Mouse (Mus musculus) left cerebral cortex, postnatal 36 days (tissue): ENCODE results near the gene Gigyf2. TPM values are rescaled to one million over a fixed set of nuclear protein-coding genes. Genes with fewer than 3 reads are reported as not detected.

Experiments used
- DNase-seq, 2 experiments: peaks; one replicate each; pipeline ENCODE4 v3.0.0; 2021 to 2022; ENCODE audit warnings: low spot score in 2 of 2, mixed read lengths in 1 of 2
- intact Hi-C: fragments of 180-260 bp; cut with DNase I; formaldehyde crosslinking; loops from one replicate; pipeline ENCODE4 v1.15.1; 2025
- total RNA-seq, 2 experiments: library from RNA; stranded (reverse); gene quantifications; 2 replicates each; pipeline ENCODE4 v1.2.3; 2021

The Gigyf2 gene
- total RNA-seq, 2 experiments from 2014 or later, result 106 to 121 TPM

GRCm38 (mm10) chr1:87315431-87315830 is 11.4 kb upstream of the Gigyf2 start:
- no peak for DNase-seq
- intact Hi-C loops, result no loop called here

DNA sequence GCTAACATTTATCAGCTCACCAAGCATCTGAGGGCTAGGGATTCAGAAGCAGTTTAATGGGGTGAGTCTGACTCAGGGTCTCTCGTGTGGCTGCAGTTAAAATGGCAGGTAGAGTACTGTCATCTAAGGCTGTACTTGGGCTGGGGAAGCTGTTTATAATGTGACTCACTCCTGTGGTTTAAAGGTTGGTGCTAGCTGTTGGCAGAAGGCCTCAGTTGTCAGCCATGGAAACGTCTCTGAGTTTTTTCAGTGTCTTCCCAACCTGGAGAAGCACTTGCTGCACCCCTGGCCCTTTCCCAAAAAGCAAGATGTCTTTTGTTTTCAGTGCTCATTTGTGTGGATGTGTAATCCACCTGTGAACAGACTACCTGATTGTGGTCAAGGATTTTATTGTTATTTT is 10.9 kb upstream of the Gigyf2 start:
- intact Hi-C loops, result no loop called here
- DNase-seq, result no peak

- peak in 1 of 2 experiments; percentile 11 for DNase-seq
- intact Hi-C loops, result no loop called here
Observed at GRCm38 (mm10) chr1:87316672-87317071, 10.1 kb upstream of the Gigyf2 start.

DNA sequence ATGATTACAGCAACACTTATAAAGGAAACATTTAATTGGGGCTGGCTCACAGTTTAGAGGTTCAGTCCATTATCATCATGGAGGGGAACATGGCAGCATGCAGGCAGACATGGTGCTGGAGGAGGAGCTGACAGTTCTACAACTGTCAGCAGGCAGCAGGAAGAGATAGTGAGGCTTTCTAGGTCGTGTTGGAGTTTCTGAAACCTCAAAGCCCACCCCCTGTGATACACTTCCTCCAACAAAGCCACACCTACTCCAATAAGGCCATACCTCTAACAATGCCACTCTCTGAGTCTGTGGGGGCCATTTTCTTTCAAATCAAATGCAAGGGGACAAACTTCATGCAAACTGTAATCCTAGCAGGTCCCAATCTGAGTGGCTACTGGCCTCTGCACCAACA is 5.7 kb upstream of the Gigyf2 start:
- intact Hi-C loops, result no loop called here
- no peak for DNase-seq

DNA sequence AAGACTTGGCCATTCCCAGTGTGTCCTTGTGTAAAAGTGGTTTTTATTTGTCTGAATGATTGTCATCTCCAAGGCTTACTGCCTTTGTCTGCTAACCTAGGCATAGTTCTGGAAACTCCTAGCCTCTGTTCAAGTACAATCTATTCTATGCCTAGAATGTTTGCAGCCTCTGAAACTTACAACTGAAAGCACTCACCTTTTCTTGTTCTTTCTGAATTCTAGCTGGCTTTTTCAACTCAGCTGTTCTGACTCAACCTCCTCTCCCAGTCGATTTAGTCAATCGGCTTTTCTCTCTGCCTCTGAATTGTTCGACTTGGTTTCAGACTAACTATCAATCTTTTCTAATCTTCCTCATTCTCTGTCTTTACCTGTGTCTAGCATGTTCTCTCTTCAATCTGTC is 4.0 kb upstream of the Gigyf2 start:
- no peak for DNase-seq
- intact Hi-C loops, result no loop called here

DNA sequence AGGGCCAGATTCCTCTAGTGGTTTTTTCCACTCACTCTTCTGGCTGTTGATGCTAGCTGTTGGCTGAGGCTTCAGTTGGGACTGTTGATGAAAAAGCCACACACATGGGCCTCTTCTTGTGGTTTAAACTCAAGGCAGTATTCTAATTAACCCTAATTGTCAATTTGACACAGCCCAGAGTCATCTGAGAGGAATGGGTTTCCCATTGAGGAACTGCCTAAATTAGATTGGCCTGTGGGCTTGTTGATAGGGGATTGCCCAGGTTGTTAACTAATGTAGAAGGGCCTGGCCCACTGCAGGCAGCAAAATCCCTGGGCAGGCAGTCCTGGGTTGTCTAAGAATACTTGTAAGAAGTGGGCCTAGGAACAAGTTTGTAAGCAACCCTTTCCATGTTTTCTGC is 2.1 kb upstream of the Gigyf2 start:
- DNase-seq, result no peak
- intact Hi-C loops, result no loop called here

- intact Hi-C loops, result no loop called here
- peak in 1 of 2 experiments; percentile 39 for DNase-seq
Observed at GRCm38 (mm10) chr1:87327165-87327861, 515 bp downstream of the Gigyf2 start.

DNA sequence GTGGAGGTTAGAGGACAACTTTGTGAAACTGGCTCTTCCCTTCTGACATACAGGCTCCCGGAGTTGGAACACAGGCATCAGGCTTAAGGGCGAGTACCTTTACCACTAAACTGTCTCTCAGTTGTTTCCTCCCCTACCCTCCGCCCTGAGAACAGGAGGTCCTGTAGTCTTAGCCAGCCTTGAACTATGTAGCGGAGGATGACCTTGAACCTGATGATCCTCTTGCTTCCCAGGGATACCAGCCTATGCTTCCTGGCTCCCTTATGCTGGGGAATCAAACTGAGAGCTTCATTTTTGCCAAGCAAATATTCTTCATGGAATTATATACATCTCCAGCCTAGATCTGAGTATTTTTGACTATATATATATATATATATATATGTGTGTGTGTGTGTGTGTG is 5.0 kb downstream of the Gigyf2 start:
- intact Hi-C loops, result no loop called here
- no peak for DNase-seq

GRCm38 (mm10) chr1:87350576-87350975 is 23.8 kb downstream of the Gigyf2 start:
- intact Hi-C loops, result no loop called here
- DNase-seq, result no peak

DNA sequence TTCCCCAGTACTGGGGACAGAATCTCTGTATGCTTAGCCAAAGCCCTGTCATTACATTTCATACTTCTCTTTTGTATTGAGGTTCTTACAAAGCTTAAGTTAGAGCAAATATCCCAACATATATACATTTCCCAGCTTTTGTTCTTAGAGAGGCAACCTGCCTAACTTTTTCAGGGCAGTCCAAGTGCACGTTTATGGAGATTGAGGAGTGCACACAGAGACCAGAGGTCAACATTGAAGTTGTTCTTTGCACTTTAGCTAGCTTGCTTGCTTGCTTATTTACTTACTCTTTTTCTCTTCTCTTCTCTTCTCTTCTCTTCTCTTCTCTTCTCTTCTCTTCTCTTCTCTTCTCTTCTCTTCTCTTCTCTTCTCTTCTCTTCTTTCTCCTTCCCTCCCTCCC is 33.5 kb downstream of the Gigyf2 start:
- DNase-seq, result no peak
- intact Hi-C loops, result no loop called here

DNA sequence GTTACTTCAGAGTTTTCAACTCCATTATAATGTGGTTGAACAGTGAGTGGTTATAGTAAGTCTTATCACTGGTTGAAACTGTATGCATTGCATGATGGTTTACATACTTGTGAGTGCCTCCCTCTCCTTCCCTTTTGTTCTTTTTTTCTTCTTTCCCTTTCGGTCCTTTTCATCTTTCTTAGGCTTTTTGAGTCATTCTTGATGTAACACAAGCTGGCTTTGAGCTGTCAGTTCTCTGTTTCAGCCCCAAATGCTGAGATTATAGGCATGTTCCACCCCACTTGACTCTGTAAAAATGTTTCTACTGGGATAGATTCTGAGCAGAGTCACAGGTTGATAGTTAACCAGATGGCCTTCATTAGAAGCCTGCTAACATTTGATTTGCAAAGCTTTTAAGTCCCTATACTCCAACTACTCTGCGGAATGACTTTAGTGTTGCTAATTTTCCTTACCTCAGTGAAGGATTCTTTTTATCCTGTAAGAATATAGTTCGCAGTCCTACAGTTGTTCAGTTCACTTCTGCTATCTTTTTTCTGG is 51.3 kb downstream of the Gigyf2 start:
- intact Hi-C loops, result no loop called here
- DNase-seq, result no peak

DNA sequence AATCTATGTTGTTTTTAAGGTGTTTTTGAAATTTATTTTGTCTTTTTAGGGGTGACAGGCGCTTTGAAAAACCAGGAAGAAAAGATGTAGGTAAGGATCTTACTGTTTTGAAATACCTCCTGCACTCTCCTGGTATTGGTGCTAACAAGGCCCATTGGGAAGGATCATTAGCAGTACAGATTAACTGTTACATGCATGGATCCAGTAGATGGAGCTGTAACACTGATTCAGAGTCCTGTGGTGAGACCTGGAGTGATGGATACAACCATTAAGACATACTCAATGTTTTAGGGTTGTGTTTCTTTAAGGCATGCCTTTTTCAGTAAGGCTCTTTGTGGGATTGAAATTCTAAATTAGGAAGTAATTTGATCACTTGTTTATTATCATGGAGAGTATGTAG is 53.1 kb downstream of the Gigyf2 start:
- intact Hi-C loops, result no loop called here
- no peak for DNase-seq

DNA sequence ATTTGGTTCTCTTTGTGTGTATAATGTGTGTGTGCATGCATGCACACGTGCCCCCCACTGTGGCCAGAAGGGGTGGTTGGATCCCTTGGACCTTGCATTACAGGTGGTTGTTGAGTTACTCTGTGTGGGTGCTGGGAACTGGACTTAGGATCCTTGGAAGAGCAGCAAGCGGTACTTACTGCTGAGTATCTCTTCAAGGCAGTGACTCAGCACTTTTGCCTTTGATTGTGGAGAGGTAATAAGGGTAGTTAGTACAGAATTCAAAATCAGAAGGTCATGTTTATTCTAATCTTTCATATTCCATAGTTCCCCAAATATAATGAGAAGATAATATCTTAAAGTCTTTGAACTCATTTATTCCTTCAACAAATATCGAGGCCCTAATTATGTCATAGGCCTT is 54.4 kb downstream of the Gigyf2 start:
- DNase-seq, result no peak
- intact Hi-C loops, result no loop called here

GRCm38 (mm10) chr1:87386436-87387092 is 59.8 kb downstream of the Gigyf2 start:
- no peak for DNase-seq
- intact Hi-C loops, result no loop called here

GRCm38 (mm10) chr1:87393444-87394195 is 66.8 kb downstream of the Gigyf2 start:
- DNase-seq, result no peak
- intact Hi-C loops, result no loop called here

DNA sequence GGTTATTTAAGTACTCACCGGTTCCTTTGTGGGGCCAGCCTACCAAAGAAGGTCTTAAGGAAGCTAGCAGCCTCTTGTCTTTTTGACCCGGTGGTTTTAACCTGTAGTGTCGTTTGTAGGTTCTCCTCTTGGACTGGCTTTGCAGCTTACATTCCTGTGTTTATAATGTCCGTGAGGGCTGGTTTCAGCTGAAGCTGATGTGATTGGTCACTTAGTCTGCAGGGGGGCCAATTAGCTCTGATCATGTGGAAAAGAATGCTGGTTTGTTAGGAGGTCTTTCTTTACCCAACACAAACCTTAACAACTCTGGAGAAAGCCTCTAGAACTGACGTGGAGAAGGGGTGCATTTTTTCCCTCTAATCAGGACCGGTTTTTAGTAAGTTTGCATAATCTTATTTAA is 67.8 kb downstream of the Gigyf2 start, which contains the start of gene Kcnj13:
TSS of gene Kcnj13 (minus strand) at position 136 of the 400 bp plus-strand sequence.
- no peak for DNase-seq
- intact Hi-C loops, result no loop called here

GRCm38 (mm10) chr1:87396923-87397586 is 70.3 kb downstream of the Gigyf2 start:
- no peak for DNase-seq
- intact Hi-C loops, result no loop called here

- DNase-seq, result no peak
- intact Hi-C loops, result no loop called here
Observed at GRCm38 (mm10) chr1:87404710-87405109, 77.9 kb downstream of the Gigyf2 start.

GRCm38 (mm10) chr1:87406012-87406411 is 79.2 kb downstream of the Gigyf2 start:
- DNase-seq, result no peak
- intact Hi-C loops, result no loop called here

DNA sequence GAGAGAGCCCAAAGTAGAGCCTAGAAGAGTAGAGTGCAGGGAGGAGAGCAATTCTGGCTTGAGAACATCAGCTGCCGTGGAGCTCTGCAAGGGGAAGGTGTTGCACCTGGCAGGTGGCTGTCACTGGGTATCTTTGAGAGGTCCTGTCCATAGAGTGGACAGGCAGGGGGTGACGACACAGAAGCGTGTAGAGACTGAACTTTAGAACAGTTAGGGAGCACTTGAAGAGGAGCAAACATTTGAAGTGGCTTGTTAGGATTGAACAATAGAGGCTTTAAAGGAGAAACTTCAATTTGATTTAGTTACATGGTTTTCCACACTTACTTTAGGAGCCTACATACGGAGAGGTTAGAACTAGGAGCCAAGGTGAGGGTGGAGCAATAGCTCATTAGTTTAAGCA is 82.6 kb downstream of the Gigyf2 start:
- DNase-seq, result no peak
- intact Hi-C loops, result no loop called here
